Mouse (Mus musculus): ENCODE data around the gene Irf2. TPM values are rescaled to one million over a fixed set of nuclear protein-coding genes. Genes with fewer than 3 reads are reported as not detected.

The Irf2 gene
- polyA plus RNA-seq (2012; ENCODE audit: insufficient read depth, insufficient read length, low replicate concordance, missing spikeins) = not detected in 2 replicates

DNA sequence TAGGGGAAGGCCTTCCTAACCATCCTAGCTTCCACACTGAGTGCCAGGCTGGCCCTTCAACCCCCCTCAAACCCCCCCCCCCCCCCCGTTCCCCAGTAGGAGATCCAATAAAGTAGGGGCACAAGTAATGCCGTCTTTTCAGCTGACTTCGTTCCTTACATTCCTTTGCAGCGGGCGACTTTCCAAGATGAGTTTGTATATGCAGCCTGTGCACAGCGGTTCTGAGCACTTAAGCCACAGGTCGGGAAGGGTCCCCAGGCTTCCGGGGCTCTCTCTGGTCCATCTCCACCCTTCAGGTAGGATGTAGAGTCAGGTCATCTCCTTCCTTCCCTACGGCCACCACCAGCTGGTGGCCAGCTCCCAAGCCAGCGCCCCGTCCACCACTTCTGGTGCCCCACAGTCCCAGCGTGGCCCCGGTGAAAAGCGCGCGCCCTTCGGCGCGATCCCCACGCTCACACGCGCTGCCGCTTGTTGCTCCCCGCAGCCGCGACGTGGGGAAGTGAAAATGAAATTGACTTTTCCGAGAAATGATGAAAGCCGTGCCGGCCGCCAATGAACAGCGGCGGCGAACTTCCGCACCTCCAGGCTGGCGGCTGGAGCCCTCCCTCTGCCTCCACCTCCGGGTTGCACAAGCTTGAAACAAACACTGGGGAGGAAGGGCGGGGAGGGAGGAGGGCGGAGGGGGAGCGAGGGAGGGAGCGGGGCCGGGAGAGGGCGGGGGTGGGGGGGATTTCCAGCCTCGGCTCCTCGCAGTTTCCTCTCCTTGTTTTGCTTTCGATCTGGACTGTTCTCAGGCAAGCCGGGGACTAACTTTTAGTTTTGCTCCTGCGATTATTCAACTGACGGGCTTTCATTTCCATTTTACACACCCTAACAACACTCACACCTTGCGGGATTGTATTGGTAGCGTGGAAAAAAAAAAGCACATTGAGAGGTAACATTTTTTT, at the start of gene Irf2:
Irf2 (plus strand) TSS at position 730 of the 947 bp plus-strand sequence.
- WGBS = 1% methylated on average over 50 of the region's 51 CpGs
- H3K4me3 ChIP-seq (ENCODE audit: insufficient read depth, low read depth, low read length) = peak within 1 kb of the TSS; percentile 93
- peak within 1 kb of the TSS; percentile 92 for H3K27ac ChIP-seq (ENCODE audit: insufficient read depth, low read depth, low read length)
- TF ChIP-seq CTCF (IDR thresholded peaks at IDR 0.05; ENCODE audit: insufficient read depth, low read depth, low read length) = no peak
- TF ChIP-seq POLR2A (IDR thresholded peaks at IDR 0.05; ENCODE audit: insufficient read depth, low read depth, low read length) = peak; percentile 33; the same call in 1 of the 2 replicates
- peaks cover 5% of the 10 kb centered on the region for H3K4me1 ChIP-seq (ENCODE audit: control insufficient read depth, insufficient read depth, low read length)

DNA sequence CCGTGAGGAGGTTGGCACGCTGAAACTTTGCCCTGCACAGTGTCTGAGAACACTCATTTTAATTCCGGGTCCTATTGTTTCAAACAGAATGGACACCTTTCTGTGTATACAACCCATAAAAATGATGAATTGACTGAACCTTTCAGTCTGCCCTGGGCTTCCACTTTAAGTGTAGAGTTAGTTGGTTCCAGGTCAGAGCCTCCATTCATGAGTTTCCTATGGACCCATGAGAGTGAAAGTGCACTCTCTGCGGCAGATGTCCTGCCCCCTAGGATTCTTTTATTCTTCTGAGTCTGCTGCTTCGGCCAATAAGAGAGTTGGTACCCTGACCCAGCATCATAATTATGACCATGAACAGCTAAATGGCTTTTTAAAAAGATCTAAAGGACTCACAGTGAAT, 49.4 kb upstream of the Irf2 start:
- H3K4me3 ChIP-seq (ENCODE audit: insufficient read depth, low read depth, low read length) = no peak overlapping the region
- no peaks in the 10 kb centered on the region for H3K4me1 ChIP-seq (ENCODE audit: control insufficient read depth, insufficient read depth, low read length)
- WGBS = 42% methylated on average over 5 of the region's 5 CpGs
- no peak for TF ChIP-seq CTCF (IDR thresholded peaks at IDR 0.05; ENCODE audit: insufficient read depth, low read depth, low read length)
- no peak for TF ChIP-seq POLR2A (IDR thresholded peaks at IDR 0.05; ENCODE audit: insufficient read depth, low read depth, low read length)
- no peak overlapping the region for H3K27ac ChIP-seq (ENCODE audit: insufficient read depth, low read depth, low read length)

DNA sequence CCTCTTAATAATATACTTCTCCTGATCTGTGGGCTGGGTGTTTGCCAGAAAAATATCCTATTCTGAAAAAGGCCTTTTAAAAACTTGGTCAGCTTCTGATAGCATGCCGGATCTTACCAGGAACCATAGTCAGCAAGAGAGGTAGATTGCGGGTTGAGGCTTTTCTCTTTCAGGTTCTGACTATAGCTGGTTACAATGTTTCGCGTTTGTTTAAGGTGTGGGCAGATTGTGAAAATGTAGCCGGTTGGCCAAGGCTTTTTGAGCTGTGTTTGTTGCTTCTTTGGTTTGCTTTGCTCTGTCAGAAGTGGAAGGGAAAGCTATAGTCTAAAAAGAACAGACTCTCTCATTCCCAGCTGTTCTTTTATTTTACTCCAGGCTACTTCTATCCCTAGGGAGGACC, 49.0 kb upstream of the Irf2 start:
- 63% methylated on average over 5 of the region's 5 CpGs for WGBS
- no peak for TF ChIP-seq POLR2A (IDR thresholded peaks at IDR 0.05; ENCODE audit: insufficient read depth, low read depth, low read length)
- no peak for TF ChIP-seq CTCF (IDR thresholded peaks at IDR 0.05; ENCODE audit: insufficient read depth, low read depth, low read length)
- no peak overlapping the region for H3K4me3 ChIP-seq (ENCODE audit: insufficient read depth, low read depth, low read length)
- no peaks in the 10 kb centered on the region for H3K4me1 ChIP-seq (ENCODE audit: control insufficient read depth, insufficient read depth, low read length)
- no peak overlapping the region for H3K27ac ChIP-seq (ENCODE audit: insufficient read depth, low read depth, low read length)

DNA sequence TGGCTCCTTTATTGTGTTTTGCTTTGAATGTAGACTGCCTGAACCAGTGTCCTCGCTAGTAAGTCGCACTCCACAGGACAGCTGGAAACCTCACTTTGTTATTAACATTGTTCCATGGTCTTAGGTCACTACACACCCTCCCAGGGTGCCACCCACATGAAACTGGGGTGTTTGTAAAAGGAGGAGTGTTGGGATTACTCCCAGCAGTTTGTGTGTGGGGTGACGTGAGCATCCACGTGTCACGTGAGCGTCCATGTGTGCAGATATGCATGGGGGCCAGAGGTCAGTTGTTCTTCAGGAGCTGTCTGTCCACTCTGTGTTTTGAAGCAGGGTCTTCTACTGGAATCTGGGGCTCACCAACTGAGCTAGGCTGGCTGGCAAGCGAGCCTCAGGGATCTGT, 48.2 kb upstream of the Irf2 start:
- H3K27ac ChIP-seq (ENCODE audit: insufficient read depth, low read depth, low read length) = no peak overlapping the region
- H3K4me3 ChIP-seq (ENCODE audit: insufficient read depth, low read depth, low read length) = no peak overlapping the region
- 82% methylated on average over 7 of the region's 7 CpGs for WGBS
- no peaks in the 10 kb centered on the region for H3K4me1 ChIP-seq (ENCODE audit: control insufficient read depth, insufficient read depth, low read length)
- TF ChIP-seq CTCF (IDR thresholded peaks at IDR 0.05; ENCODE audit: insufficient read depth, low read depth, low read length) (no peak), POLR2A (IDR thresholded peaks at IDR 0.05; ENCODE audit: insufficient read depth, low read depth, low read length) (no peak)

DNA sequence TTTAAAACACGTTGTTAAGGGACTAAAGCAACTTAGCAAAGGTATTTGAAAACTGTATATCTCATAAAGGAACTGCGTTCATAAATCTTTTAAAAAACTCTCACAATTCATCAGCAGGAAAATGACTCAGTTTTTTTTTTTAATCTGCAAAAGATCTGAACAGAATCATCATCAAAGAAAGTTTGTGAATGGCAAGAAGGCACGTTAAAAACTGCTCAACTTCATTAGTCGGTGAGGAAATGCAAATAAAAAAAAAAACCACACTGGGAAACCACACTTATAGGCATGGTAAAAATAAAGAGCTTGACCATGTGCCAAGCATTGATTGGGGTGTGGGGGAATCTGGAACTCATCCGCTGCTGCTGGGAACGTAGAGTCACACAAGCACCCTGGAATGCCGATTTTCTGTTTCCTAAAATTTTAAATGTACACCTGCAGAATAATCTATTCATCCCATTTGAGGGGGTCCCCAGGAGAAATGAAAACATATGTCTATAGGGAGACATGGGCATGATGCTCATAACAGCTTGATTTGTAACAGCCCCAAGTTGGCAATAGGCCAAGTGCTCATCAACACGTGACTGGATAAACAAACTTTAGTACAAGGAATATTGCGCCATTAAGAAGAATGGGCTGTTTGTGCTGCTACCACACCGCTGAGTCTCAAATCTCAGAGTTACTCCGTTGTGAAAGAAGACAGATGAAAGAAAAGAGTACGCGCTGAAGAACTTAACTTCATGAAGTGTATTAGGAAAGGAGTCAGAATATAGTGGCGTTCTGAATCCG, 43.1 kb upstream of the Irf2 start:
- TF ChIP-seq CTCF (IDR thresholded peaks at IDR 0.05; ENCODE audit: insufficient read depth, low read depth, low read length) (no peak), POLR2A (IDR thresholded peaks at IDR 0.05; ENCODE audit: insufficient read depth, low read depth, low read length) (no peak)

DNA sequence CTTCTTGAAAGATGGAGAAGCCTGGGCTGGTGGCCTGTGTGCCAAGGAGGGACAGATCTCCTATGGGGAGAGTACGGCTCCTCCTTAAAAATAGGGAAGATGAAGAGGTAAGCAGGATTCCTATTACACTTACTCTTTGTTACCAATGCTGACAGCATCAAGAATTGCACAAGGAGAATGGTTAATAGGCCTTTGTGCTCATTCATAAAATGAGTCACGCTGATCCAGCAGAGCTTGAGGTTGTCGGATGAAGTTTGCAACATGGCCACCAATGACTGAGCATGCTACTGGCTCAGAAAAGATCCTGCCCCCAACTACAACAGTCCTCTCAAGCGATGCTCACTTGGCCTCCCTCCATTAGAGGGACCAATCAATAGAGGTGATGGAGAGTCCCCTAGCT, 42.0 kb upstream of the Irf2 start:
- Histone ChIP-seq H3K4me3 (ENCODE audit: insufficient read depth, low read depth, low read length) (no peak overlapping the region), H3K27ac (ENCODE audit: insufficient read depth, low read depth, low read length) (no peak overlapping the region), H3K4me1 (ENCODE audit: control insufficient read depth, insufficient read depth, low read length) (no peaks in the 10 kb centered on the region)
- TF ChIP-seq CTCF (IDR thresholded peaks at IDR 0.05; ENCODE audit: insufficient read depth, low read depth, low read length) (no peak), POLR2A (IDR thresholded peaks at IDR 0.05; ENCODE audit: insufficient read depth, low read depth, low read length) (no peak)
- 81% methylated on average over 4 of the region's 4 CpGs for WGBS

More for the DNA sequence above, 43.1 kb upstream of the Irf2 start:
- H3K4me3 ChIP-seq (ENCODE audit: insufficient read depth, low read depth, low read length) = no peak overlapping the region
- 37% methylated on average over 15 of the region's 15 CpGs for WGBS
- H3K4me1 ChIP-seq (ENCODE audit: control insufficient read depth, insufficient read depth, low read length) = no peaks in the 10 kb centered on the region
- H3K27ac ChIP-seq (ENCODE audit: insufficient read depth, low read depth, low read length) = no peak overlapping the region

DNA sequence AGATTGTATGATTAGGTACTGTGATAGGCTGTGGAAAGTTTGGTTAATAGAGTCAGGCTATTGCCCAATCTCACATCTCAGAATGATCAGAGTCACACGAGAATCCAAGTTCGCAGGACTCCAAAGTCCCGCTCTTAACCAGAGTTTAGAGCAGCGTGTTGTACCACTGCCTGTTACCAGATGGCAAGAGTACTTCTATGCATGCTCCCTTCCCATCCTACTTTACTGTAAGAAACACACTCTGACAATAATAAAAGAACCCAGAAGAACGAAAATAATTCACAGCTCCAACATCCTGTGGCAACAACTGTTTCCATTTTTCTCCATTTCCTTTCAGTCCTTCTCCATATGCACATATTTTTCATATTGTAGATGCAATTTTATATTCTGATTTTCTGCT, 41.4 kb upstream of the Irf2 start:
- no peak overlapping the region for H3K4me3 ChIP-seq (ENCODE audit: insufficient read depth, low read depth, low read length)
- 95% methylated on average over 5 of the region's 5 CpGs for WGBS
- no peak for TF ChIP-seq CTCF (IDR thresholded peaks at IDR 0.05; ENCODE audit: insufficient read depth, low read depth, low read length)
- no peak overlapping the region for H3K27ac ChIP-seq (ENCODE audit: insufficient read depth, low read depth, low read length)
- no peaks in the 10 kb centered on the region for H3K4me1 ChIP-seq (ENCODE audit: control insufficient read depth, insufficient read depth, low read length)

DNA sequence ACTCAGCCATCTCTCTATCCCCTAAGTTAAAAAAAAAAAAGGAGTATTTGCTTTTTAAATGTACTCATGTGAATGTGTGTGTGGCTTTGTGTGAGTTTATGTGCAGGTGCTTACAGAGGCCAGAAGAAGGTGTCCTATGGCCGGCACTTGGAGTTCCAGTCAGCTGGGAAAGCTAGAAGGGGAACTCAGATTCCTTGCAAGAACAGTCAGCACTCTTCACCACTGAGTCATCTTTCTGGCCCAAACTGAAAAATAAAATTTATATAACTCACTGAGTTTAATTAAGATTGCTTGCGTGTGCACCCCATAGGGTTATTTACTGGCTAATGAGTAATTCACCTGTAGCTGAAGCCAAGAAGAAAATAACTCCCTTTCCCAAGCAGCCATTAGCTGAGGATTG, 34.4 kb upstream of the Irf2 start:
- 90% methylated on average over 2 of the region's 2 CpGs for WGBS
- Histone ChIP-seq H3K4me3 (ENCODE audit: insufficient read depth, low read depth, low read length) (no peak overlapping the region), H3K27ac (ENCODE audit: insufficient read depth, low read depth, low read length) (no peak overlapping the region), H3K4me1 (ENCODE audit: control insufficient read depth, insufficient read depth, low read length) (no peaks in the 10 kb centered on the region)
- TF ChIP-seq CTCF (IDR thresholded peaks at IDR 0.05; ENCODE audit: insufficient read depth, low read depth, low read length) (no peak), POLR2A (IDR thresholded peaks at IDR 0.05; ENCODE audit: insufficient read depth, low read depth, low read length) (no peak)

DNA sequence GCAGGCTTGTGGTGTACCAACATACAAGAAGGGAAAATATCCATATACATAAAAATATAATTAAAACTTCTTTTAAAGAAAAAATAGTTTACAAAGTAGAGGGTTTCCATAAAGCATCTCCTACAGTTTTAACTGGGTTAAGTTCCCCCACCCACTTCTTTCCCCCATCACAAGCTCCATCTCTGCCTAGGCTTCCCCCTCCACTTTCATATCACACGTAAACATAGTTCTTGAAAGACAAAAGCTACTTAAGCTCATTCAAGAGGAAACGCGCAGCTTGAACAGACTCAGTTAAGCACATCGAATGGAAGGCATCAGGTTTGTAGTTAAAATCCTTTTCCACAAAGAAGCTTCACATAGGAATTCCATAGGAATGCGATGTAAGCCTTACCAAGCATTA, 32.8 kb upstream of the Irf2 start:
- no peak overlapping the region for H3K27ac ChIP-seq (ENCODE audit: insufficient read depth, low read depth, low read length)
- no peak overlapping the region for H3K4me3 ChIP-seq (ENCODE audit: insufficient read depth, low read depth, low read length)
- 61% methylated on average over 5 of the region's 5 CpGs for WGBS
- H3K4me1 ChIP-seq (ENCODE audit: control insufficient read depth, insufficient read depth, low read length) = no peaks in the 10 kb centered on the region
- no peak for TF ChIP-seq POLR2A (IDR thresholded peaks at IDR 0.05; ENCODE audit: insufficient read depth, low read depth, low read length)
- TF ChIP-seq CTCF (IDR thresholded peaks at IDR 0.05; ENCODE audit: insufficient read depth, low read depth, low read length) = no peak

All from olfactory bulb, adult 2 months (tissue).